Mouse (Mus musculus) embryo, embryonic 11 days (tissue): ENCODE measurements around the gene Xcr1.

Experiments used
- DNase-seq: peaks from one replicate; pipeline ENCODE4 v3.0.0-alpha.2; 2015

The Xcr1 gene

GRCm38 (mm10) chr9:123861929-123862328, at the start of gene Xcr1:
Gene Xcr1, minus strand, starts transcription at chr9:123862029.
- DNase-seq: no peak

- no peak for DNase-seq
Observed at GRCm38 (mm10) chr9:123872049-123872448, 10.2 kb upstream of the Xcr1 start.

- no peak for DNase-seq
Observed at GRCm38 (mm10) chr9:123869167-123869784, 7.4 kb upstream of the Xcr1 start.

- no peak for DNase-seq
Observed at GRCm38 (mm10) chr9:123863641-123864040, 1.8 kb upstream of the Xcr1 start.

GRCm38 (mm10) chr9:123862895-123863616, 1.2 kb upstream of the Xcr1 start:
- DNase-seq: no peak

- DNase-seq: no peak
Observed at GRCm38 (mm10) chr9:123856836-123857235, 5.0 kb downstream of the Xcr1 start.

- DNase-seq: no peak
Observed at GRCm38 (mm10) chr9:123852449-123853390, 9.1 kb downstream of the Xcr1 start.

GRCm38 (mm10) chr9:123851713-123852448, 9.9 kb downstream of the Xcr1 start, which contains the start of gene Fyco1:
Gene Fyco1, minus strand, starts transcription at chr9:123851899.
- DNase-seq: peak; percentile 97

GRCm38 (mm10) chr9:123851062-123851712, 10.6 kb downstream of the Xcr1 start:
- DNase-seq: peak; percentile 72

- DNase-seq: peak; percentile 17
Observed at GRCm38 (mm10) chr9:123850705-123851061, 11.1 kb downstream of the Xcr1 start.

- DNase-seq: no peak
Observed at GRCm38 (mm10) chr9:123849976-123850695, 11.7 kb downstream of the Xcr1 start.

GRCm38 (mm10) chr9:123846490-123846889, 15.3 kb downstream of the Xcr1 start:
- DNase-seq: no peak

- no peak for DNase-seq
Observed at GRCm38 (mm10) chr9:123845120-123845519, 16.7 kb downstream of the Xcr1 start.

- DNase-seq: no peak
Observed at GRCm38 (mm10) chr9:123844468-123844867, 17.4 kb downstream of the Xcr1 start.

GRCm38 (mm10) chr9:123840243-123840642, 21.6 kb downstream of the Xcr1 start:
- DNase-seq: no peak

- no peak for DNase-seq
Observed at GRCm38 (mm10) chr9:123835851-123836250, 26.0 kb downstream of the Xcr1 start.

GRCm38 (mm10) chr9:123828916-123829315, 32.9 kb downstream of the Xcr1 start:
- DNase-seq: no peak

- no peak for DNase-seq
Observed at GRCm38 (mm10) chr9:123826631-123827030, 35.2 kb downstream of the Xcr1 start.

- DNase-seq: peak; percentile 5
Observed at GRCm38 (mm10) chr9:123818601-123819000, 43.2 kb downstream of the Xcr1 start.

- no peak for DNase-seq
Observed at GRCm38 (mm10) chr9:123815996-123816395, 45.8 kb downstream of the Xcr1 start.

- no peak for DNase-seq
Observed at GRCm38 (mm10) chr9:123815444-123815843, 46.4 kb downstream of the Xcr1 start.
